Mouse (Mus musculus) liver, embryonic 11.5 days (tissue): ENCODE measurements at regions not wholly inside any gene's neighbourhood (a gene's known extent, or its start where the extent isn't known, plus 50 kb on each side); places are given as distances from the start of the nearest gene placed in this dataset.
"Not testable (repeated sequence)": the region's sequence is repeated elsewhere in the genome, so short reads cannot be mapped to it uniquely, and the experiment has no call there.

Experiments used
- ATAC-seq: fragments of 200-750 bp; cut with Nextera tagmentation; replicated peaks from 2 replicates; pipeline ENCODE4 v1.8.0; 2017; ENCODE audit warnings: moderate number of reproducible peaks, mild to moderate bottlenecking, moderate TSS enrichment, moderate library complexity; ENCODE audit not compliant: low FRiP score
- DNase-seq: peaks from one replicate; pipeline ENCODE4 v3.0.0-alpha.2; 2017; ENCODE audit warnings: low spot score
- H3K27ac ChIP-seq: fragments of 300-500 bp; sonication (generic); 2 replicates; pipeline ENCODE4 v1.5.1; 2014; ENCODE audit warnings: mild to moderate bottlenecking, low read depth, low read length, control low read depth
- H3K27me3 ChIP-seq: fragments of 300-500 bp; sonication (generic); replicated peaks from 2 replicates; pipeline ENCODE4 v1.6.1; 2014; ENCODE audit warnings: low read length, mixed read lengths; ENCODE audit not compliant: control insufficient read depth, insufficient read depth
- H3K36me3 ChIP-seq: fragments of 300-500 bp; sonication (generic); 2 replicates; pipeline ENCODE4 v1.6.1; 2014; ENCODE audit warnings: mild to moderate bottlenecking, low read length, moderate library complexity, mixed read lengths; ENCODE audit not compliant: control insufficient read depth, insufficient read depth
- H3K4me1 ChIP-seq: fragments of 300-500 bp; sonication (generic); replicated peaks from 2 replicates; pipeline ENCODE4 v1.6.1; 2014; ENCODE audit warnings: low read length, mixed read lengths; ENCODE audit not compliant: control insufficient read depth, insufficient read depth
- H3K4me2 ChIP-seq: fragments of 300-500 bp; sonication (generic); 2 replicates; pipeline ENCODE4 v1.6.1; 2014; ENCODE audit warnings: mild to moderate bottlenecking, control low read depth, moderate library complexity
- H3K4me3 ChIP-seq: fragments of 300-500 bp; sonication (generic); 2 replicates; pipeline ENCODE4 v1.5.1; 2014; ENCODE audit warnings: low read depth, low read length, control low read depth
- H3K9ac ChIP-seq: fragments of 300-500 bp; sonication (generic); 2 replicates; pipeline ENCODE4 v1.6.1; 2014; ENCODE audit warnings: low read depth, low read length, control low read depth
- H3K9me3 ChIP-seq: fragments of 300-500 bp; sonication (generic); 2 replicates; pipeline ENCODE4 v1.6.1; 2016; ENCODE audit warnings: low read length, inconsistent platforms, mixed read lengths; ENCODE audit not compliant: control insufficient read depth
- WGBS: fragments of 180-500 bp; shearing (Covaris S2); extraction: QIAGEN DNeasy Blood & Tissue Kit; methylation state at CpG from one replicate; pipeline ENCODE4 v1.1.7; 2014; 5-methylcytosine and 5-hydroxymethylcytosine counted together

DNA sequence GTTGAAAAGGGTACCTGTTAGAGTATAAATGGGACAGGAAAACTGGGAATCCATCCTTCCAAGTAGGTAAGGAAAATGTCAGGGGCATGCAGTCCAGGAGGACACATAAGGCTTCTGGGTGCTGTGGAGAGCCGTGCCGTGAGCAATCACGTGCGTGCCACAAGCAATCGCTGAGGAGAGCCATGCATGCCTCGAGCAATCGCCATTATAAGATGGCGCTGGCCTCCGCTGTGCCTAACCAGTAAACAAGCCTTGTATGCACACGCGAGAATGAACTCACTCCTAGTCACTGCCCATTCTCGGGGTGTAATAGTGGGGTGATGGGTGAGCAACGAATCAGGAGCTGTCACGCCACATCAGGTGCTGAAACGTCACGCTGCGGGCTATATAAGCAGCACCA lies 210.0 kb downstream of the Rchy1 start:
- ATAC-seq: not testable (repeated sequence)

DNA sequence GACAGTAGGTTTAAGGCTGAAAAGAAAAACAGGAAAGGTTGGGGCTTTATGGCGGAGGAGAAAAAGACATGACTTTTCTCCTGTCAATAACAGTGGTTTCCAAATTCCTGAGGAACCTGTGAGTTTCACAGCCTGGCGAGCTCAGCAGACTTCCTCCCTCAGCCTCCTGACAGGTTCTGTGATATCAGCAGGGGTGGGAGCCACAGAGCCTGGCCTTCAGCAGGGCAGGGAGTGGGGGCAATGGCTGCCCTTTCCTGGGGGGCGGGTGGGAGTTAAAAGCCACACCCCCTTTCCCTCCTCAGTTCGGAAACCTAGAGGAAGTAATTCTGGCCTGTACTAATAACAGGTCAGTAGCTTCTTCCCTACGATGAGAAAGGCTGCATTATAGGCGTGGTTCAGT lies 211.7 kb downstream of the Rchy1 start:
- Histone ChIP-seq H3K27me3 (no peaks in the 10 kb centered on the region), H3K9ac (no peak overlapping the region), H3K4me2 (peak overlapping the region; percentile 14; the same call in 1 of the 2 replicates), H3K4me3 (no peak overlapping the region), H3K36me3 (no peaks in the 10 kb centered on the region), H3K9me3 (no peaks in the 10 kb centered on the region), H3K4me1 (peaks cover 3% of the 10 kb centered on the region; the same call in 1 of the 2 replicates), H3K27ac (no peak overlapping the region)
- 32% methylated on average over 6 of the region's 6 CpGs for WGBS
- DNase-seq (no peak), ATAC-seq (0 out of 2 replicates have a peak, but pooled peaks have one; percentile 29)

More for the DNA sequence above, 210.0 kb downstream of the Rchy1 start:
- H3K9me3 ChIP-seq, H3K4me1 ChIP-seq, H3K9ac ChIP-seq, H3K27me3 ChIP-seq, H3K36me3 ChIP-seq, DNase-seq, H3K4me2 ChIP-seq, H3K4me3 ChIP-seq, H3K27ac ChIP-seq: not testable (repeated sequence)
- WGBS: 94% methylated on average over 17 of the region's 17 CpGs

DNA sequence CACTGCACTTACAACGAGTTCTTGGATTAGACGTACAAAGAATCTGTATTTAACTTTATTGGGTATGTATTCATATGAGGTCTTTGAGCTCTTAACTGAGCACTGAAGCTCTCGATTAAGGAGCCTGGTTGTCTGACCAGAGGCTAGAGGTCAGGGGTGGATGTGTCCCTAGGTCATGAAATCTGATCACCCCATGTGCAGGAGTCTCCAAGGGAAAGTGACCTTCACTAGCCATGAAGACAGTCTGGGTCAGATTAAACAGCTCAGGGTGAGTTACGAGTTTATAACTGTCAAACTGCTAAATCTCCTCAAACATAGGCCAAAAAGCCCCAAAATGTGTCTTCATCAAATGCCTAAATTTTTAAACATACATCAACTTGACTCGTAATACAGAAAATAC lies 216.8 kb downstream of the Rchy1 start:
- Histone ChIP-seq H3K36me3 (no peaks in the 10 kb centered on the region), H3K9ac (no peak overlapping the region), H3K9me3 (no peaks in the 10 kb centered on the region), H3K4me3 (no peak overlapping the region), H3K27me3 (no peaks in the 10 kb centered on the region), H3K4me1 (0 out of 2 replicates have a peak, but pooled peaks cover under 1% of the 10 kb centered on the region), H3K27ac (no peak overlapping the region), H3K4me2 (no peak overlapping the region)
- no peak for DNase-seq
- WGBS: 61% methylated on average over 5 of the region's 5 CpGs
- ATAC-seq: no peak

DNA sequence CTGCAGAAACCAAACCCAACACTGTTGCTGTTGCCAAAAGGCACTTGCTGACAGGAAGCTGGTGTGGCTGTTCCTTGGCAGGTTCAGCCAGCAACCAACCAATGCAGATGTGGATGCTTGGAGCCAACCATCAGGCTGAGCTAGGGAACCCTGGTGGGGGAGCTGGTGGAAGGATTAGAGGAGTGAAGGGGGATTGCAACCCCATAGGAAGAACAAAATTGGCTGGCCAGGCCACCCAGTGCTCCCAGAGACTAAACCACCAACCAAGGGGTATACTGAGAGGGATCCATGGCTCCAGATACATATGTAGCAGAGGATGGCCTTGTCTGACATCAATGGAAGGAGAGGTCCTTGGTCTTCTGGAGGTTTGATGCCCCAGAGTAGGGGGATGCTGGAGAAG lies 218.5 kb downstream of the Rchy1 start:
- H3K9me3 ChIP-seq: no peaks in the 10 kb centered on the region
- no peak overlapping the region for H3K4me3 ChIP-seq
- DNase-seq: no peak
- H3K4me2 ChIP-seq: no peak overlapping the region
- H3K36me3 ChIP-seq: no peaks in the 10 kb centered on the region
- no peak overlapping the region for H3K9ac ChIP-seq
- no peaks in the 10 kb centered on the region for H3K27me3 ChIP-seq
- H3K4me1 ChIP-seq: no peaks in the 10 kb centered on the region
- no peak overlapping the region for H3K27ac ChIP-seq
- ATAC-seq: no peak

DNA sequence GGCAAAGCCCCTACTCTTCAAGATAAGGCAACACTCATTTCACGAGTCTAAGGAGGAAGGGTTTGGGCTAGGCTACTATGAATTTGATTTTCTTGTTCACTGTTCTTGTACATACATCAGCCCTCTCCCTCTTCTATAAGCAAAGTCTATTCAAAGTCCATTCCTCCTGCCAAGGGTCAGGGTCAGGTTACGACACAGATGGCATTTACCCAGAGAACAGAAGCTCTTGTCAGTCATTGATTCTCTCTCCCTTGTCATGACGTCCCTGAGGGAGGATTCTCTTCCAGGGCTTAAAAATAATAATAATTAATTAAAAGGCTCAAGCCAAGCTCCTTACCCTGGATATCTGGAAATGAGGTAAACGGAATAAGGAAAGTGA lies 222.7 kb downstream of the Rchy1 start:
- no peak; the same call in 1 of the 2 replicates for ATAC-seq
- H3K4me3 ChIP-seq: no peak overlapping the region

DNA sequence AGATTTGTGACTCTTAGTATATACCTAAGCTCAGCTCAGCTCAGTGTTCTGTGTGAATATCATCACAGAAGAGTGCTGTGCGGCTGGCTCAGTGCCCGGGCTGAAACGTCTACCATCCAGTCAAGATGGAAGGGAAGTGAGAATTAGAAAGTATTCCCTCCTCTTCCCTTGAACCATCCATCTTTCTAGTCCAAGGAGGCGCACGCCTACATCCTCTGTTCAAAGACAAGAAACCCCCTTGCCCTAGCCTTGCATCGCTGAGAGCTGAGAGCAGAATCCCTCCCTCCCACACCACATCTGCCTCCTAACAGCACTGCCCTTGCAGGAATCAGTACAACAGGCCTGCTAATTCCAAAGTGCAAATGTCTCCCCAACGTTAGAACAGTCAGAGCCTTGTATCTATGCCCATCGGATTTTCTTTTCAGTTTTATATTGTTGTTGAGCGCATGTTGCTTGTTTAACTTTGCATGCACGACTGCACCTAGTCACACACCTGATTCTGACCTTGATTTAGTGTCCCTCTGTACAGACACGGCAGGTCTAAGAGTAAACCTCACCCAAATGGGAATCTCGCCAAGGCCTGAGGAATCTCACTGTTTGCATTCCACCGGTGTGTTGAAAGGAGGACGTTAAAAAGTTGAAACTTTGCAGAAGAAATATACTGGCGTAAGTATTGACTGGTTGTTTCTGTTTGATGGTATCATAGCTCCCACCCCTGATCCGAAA lies 222.2 kb downstream of the Parm1 start:
- H3K9me3 ChIP-seq: no peaks in the 10 kb centered on the region
- WGBS: 57% methylated on average over 16 of the region's 16 CpGs
- no peak overlapping the region for H3K4me2 ChIP-seq
- H3K4me3 ChIP-seq: no peak overlapping the region
- H3K4me1 ChIP-seq: no peaks in the 10 kb centered on the region
- DNase-seq (no peak), ATAC-seq (peak; percentile 31; the same call in 1 of the 2 replicates)
- H3K9ac ChIP-seq: no peak overlapping the region
- H3K36me3 ChIP-seq: no peaks in the 10 kb centered on the region
- no peak overlapping the region; the same call in 1 of the 2 replicates for H3K27ac ChIP-seq
- no peaks in the 10 kb centered on the region for H3K27me3 ChIP-seq

More for the DNA sequence above, 222.7 kb downstream of the Rchy1 start:
- WGBS: 46% methylated on average over 4 of the region's 4 CpGs
- no peak for DNase-seq
- Histone ChIP-seq H3K27ac (no peak overlapping the region), H3K36me3 (no peaks in the 10 kb centered on the region), H3K9ac (no peak overlapping the region), H3K9me3 (no peaks in the 10 kb centered on the region), H3K27me3 (no peaks in the 10 kb centered on the region), H3K4me2 (no peak overlapping the region), H3K4me1 (no peaks in the 10 kb centered on the region)

DNA sequence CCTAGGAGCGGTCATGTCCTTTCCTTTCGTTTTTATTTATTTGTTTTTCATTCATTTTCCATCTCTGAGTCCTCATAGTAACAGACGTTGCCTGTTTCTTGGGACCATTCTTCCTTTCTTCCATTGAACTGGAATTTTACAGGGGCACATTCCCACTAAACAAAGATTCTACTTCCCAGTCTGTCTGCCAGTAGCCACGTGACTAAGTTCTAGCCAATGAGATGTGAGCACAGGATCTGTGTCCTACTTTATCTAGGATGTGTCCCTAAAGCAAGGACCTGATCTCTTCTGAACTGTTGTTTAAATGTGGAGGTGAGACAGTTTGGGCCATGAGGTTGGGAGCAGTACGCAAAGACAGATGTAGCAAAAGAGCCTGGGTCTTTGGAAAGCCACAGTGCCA lies 214.6 kb downstream of the Parm1 start:
- WGBS: 80% methylated on average over 5 of the region's 5 CpGs
- H3K27me3 ChIP-seq: no peaks in the 10 kb centered on the region

DNA sequence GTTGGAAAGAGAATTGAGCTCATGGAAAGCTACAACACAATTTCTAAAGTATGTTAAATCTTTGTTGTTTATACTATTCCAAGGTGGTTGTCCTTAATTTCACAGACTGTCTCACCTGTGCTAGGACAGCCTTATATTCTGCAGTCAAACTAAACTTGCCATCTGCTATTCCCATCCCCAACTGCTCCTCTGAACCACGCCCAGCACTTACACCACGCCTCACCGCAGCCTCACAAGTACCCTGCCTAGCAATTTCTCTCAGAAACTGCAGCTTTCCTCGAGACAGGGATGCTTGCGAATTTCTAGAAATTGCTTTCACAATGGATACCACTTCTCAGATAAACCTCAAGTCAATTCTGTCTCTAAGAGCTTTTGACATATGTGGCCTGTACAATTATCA lies 213.7 kb downstream of the Parm1 start:
- H3K36me3 ChIP-seq: no peaks in the 10 kb centered on the region
- no peaks in the 10 kb centered on the region for H3K27me3 ChIP-seq
- peaks cover 1% of the 10 kb centered on the region; the same call in 1 of the 2 replicates for H3K4me1 ChIP-seq
- no peak overlapping the region for H3K4me3 ChIP-seq
- H3K27ac ChIP-seq: no peak overlapping the region
- no peak overlapping the region for H3K4me2 ChIP-seq
- DNase-seq (no peak), ATAC-seq (no peak)
- 82% methylated on average over 5 of the region's 5 CpGs for WGBS
- H3K9me3 ChIP-seq: no peaks in the 10 kb centered on the region
- H3K9ac ChIP-seq: no peak overlapping the region

More for the DNA sequence above, 214.6 kb downstream of the Parm1 start:
- Histone ChIP-seq H3K4me1 (no peaks in the 10 kb centered on the region), H3K27ac (no peak overlapping the region), H3K36me3 (no peaks in the 10 kb centered on the region), H3K4me2 (no peak overlapping the region), H3K9me3 (no peaks in the 10 kb centered on the region), H3K4me3 (no peak overlapping the region), H3K9ac (no peak overlapping the region)
- DNase-seq: no peak
- ATAC-seq: no peak

DNA sequence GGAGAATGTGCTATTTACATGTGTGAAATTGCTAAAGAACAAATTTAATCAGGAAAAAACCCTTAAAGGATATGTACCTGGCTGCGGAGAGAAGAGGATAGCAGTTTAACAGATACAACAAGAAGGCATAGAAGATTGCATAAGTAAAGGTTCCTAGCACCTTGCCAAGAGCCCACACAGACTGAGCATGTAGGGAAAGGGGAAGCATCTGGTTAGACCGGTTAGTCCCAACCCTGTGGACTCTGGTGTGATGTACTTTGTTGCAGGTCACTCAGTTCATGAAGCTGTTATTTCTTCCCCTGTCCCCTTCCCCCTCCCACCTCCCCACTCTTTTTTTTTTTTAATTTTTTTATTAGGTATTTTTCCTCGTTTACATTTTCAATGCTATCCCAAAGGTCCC lies 212.5 kb downstream of the Parm1 start:
- Histone ChIP-seq H3K4me1 (peaks cover 11% of the 10 kb centered on the region; the same call in 1 of the 2 replicates), H3K4me2 (no peak overlapping the region), H3K27ac (no peak overlapping the region), H3K4me3 (no peak overlapping the region), H3K36me3 (no peaks in the 10 kb centered on the region), H3K27me3 (no peaks in the 10 kb centered on the region), H3K9ac (no peak overlapping the region), H3K9me3 (no peaks in the 10 kb centered on the region)
- DNase-seq (no peak), ATAC-seq (no peak)
- 41% methylated on average over 3 of the region's 3 CpGs for WGBS
